Mouse (Mus musculus): ENCODE results near the gene Nwd2.

The Nwd2 gene

DNA sequence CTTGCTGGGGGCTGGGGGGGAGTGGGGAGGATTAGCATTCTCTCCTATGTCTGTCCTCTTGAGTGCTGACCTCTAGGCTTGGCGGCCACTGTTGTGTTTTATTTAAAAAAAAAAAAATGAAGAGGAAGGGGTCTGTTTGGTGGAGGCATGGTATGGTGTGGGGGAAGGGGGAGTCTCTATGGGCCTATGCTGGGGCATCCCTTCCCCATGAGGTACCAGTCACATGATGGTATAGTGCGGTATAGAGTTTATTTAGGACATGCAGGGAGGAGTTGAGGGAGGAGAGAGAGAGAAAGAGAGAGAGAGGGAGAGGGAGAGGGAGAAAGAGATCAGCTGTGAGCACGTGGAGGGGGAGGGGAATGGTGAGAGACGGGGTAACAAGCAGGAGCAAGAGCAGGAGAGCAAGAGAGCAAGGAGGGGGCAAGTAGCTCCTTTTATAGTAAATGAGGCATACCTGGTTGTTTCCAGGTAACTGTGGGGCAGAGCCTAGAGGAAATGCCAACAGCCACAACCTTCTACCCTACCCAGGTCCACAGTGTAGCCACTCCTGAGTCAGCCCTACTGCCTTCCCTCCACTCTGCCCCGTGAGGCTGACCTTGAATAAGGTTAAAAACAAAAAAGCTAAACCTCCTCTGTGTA, 178.6 kb downstream of the Nwd2 start:
- no peak for DNase-seq (ENCODE audit: low read depth in 2 of 2, low spot score in 2 of 2)

- DNase-seq (ENCODE audit: low read depth in 2 of 2, low spot score in 2 of 2), result no peak
These were observed 179.7 kb downstream of the Nwd2 start for GRCm38 (mm10) chr5:63828380-63829185.

GRCm38 (mm10) chr5:63831054-63831453, 182.2 kb downstream of the Nwd2 start:
- no peak for DNase-seq (ENCODE audit: low read depth in 2 of 2, low spot score in 2 of 2)

DNA sequence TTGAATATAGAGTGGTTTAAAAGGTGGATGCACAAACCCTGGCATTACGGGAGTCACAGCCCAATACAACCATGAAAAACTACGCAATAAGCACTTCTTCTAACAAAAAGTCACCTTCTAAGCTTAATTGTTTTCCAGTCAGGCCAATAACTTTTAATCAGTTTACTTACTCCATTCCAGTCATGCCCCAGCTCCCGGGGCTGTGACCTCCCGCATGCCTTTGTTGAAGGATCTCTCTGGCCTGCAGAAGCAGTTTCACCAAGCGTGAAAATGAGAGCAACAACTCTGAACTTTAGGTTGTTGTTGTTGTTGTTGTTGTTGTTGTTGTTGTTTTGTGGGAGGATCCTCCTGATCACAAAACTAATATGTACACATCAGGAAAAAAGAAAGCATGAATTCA, 185.1 kb downstream of the Nwd2 start:
- no peak for DNase-seq (ENCODE audit: low read depth in 2 of 2, low spot score in 2 of 2)

DNA sequence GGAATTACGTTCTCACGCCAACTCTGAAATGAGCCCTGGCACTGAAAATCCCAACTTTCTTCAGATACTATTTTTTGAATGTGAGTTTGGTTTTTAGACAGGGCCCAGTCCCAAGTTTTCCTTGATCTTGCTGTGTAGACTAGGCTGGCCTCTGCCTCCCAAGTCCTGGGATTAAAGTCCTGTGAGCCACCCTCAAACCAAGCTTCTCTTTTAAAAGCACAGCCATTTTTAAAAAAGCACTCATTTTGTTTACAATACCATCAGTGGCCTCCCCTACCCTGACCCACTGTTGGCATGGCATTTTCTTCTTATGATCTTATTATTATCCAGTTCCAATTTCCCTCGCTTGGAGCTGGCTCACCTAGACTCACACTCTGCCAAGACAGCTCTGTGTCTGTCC, 185.5 kb downstream of the Nwd2 start:
- no peak for DNase-seq (ENCODE audit: low read depth in 2 of 2, low spot score in 2 of 2)

- DNase-seq (ENCODE audit: low read depth in 2 of 2, low spot score in 2 of 2), result no peak
These were observed 188.2 kb downstream of the Nwd2 start for GRCm38 (mm10) chr5:63837115-63837514.

- DNase-seq (ENCODE audit: low read depth in 2 of 2, low spot score in 2 of 2), result no peak
These were observed 188.9 kb downstream of the Nwd2 start for GRCm38 (mm10) chr5:63837851-63838250.

- DNase-seq (ENCODE audit: low read depth in 2 of 2, low spot score in 2 of 2), result no peak
These were observed 191.0 kb downstream of the Nwd2 start for GRCm38 (mm10) chr5:63839801-63840416.

GRCm38 (mm10) chr5:63847080-63847479, 198.2 kb downstream of the Nwd2 start:
- no peak for DNase-seq (ENCODE audit: low read depth in 2 of 2, low spot score in 2 of 2)

- DNase-seq (ENCODE audit: low read depth in 2 of 2, low spot score in 2 of 2), result no peak
These were observed 198.8 kb downstream of the Nwd2 start for GRCm38 (mm10) chr5:63847541-63848226.

GRCm38 (mm10) chr5:63858901-63859300, 210.0 kb downstream of the Nwd2 start:
- no peak for DNase-seq (ENCODE audit: low read depth in 2 of 2, low spot score in 2 of 2)
